Comparison of ENCODE assay signal across 19 mouse cellular contexts in the genomic region with DNA sequence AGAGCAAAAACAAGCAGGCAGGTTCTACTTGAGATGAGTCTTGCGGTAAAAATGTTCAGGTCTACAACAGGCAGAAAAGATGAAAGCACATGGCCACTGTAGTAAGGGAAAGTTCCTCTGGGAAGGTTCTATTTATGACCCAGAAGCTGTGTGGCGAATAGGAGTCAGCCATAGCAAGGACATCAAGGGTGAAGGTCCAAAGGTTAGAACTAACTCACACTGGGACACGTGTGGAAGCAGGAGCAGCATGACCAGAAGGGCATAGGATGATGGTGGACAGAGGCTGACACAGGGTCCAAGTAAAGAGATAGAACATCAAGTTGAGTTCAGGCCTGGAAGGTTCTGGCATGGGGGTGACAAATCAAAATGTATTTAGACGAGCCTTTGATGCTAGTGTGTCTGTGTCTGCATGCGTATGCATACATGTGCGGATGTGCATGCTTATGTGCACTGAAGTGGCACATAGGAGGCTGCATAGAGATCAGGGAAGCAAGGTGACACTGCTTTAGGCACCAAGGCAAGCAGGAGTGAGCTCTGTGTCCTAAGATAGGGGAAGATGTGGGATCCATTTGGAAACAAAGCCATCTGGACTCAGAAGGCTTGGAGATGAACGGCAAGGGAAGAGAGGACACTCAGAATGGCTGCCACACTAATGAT. TPM values are rescaled to one million over a fixed set of nuclear protein-coding genes. Genes with fewer than 3 reads are reported as not detected.
DNase-seq lines count a peak whose midpoint lies in the region; ATAC-seq lines count a peak whose summit lies in the region.
"Had no signal": no experiment of that assay in that cellular context is flagged by ENCODE, and none has a peak within 500 bp of the region (broad histone marks: within the 10 kb centered on the region; RNA-seq: fewer than 3 reads in every experiment).

No protein-coding gene starts in this region.

- H3K4me3 ChIP-seq in heart, embryonic 12.5 days = no peak overlapping the region
- no peak overlapping the region for H3K4me3 ChIP-seq in midbrain, embryonic 10.5 days
- H3K4me3 ChIP-seq in midbrain, embryonic 14.5 days (replicated peaks; ENCODE audit: low read depth, low read length) = no peak overlapping the region
- 0 out of 2 replicates have a peak overlapping the region, but pooled peaks have one; percentile 8 for H3K4me3 ChIP-seq in liver, embryonic 12.5 days
- H3K4me3 ChIP-seq: embryonic facial prominence, embryonic 13.5 days; forebrain, embryonic 12.5 days; limb, embryonic 13.5 days had no signal

- DNase-seq in heart, postnatal 4 days = no peak
- no peak for DNase-seq in midbrain, embryonic 10.5 days (ENCODE audit: low spot score)
- no peak for DNase-seq in midbrain, embryonic 14.5 days
- DNase-seq in yolk sac, embryonic 10.5 days (ENCODE audit: low spot score) = peak; percentile 48
- no peak for DNase-seq in left cerebral cortex, adult 11 months (ENCODE audit: low spot score)
- DNase-seq in right cerebral cortex, postnatal 10 days (ENCODE audit: low spot score in 2 of 2) = no peak
- DNase-seq: B cell, adult 2 months; cerebellum, adult 11 months; heart, postnatal 36 days; kidney, adult 11 months; kidney, postnatal 4 days; layer of hippocampus, postnatal 36 days; right cerebral cortex, postnatal 25 days had no signal

- WGBS in heart, embryonic 12.5 days = 78% methylated on average over 7 of the region's 7 CpGs
- WGBS in midbrain, embryonic 10.5 days = 91% methylated on average over 7 of the region's 7 CpGs
- 92% methylated on average over 7 of the region's 7 CpGs for WGBS in midbrain, embryonic 14.5 days
- 57% methylated on average over 7 of the region's 7 CpGs for WGBS in liver, embryonic 12.5 days (ENCODE audit: insufficient replicate concordance)

- peak overlapping the region; percentile 37 for H3K27ac ChIP-seq in heart, embryonic 12.5 days (ENCODE audit: poor library complexity, severe bottlenecking)
- peak overlapping the region; percentile 29 for H3K27ac ChIP-seq in midbrain, embryonic 10.5 days (replicated peaks)
- H3K27ac ChIP-seq in midbrain, embryonic 14.5 days (replicated peaks; ENCODE audit: low read depth, low read length) = no peak overlapping the region
- H3K27ac ChIP-seq in liver, embryonic 12.5 days = peak overlapping the region; percentile 99
- H3K27ac ChIP-seq: embryonic facial prominence, embryonic 13.5 days; forebrain, embryonic 12.5 days; limb, embryonic 13.5 days had no signal

- H3K9ac ChIP-seq in heart, embryonic 12.5 days = no peak overlapping the region
- H3K9ac ChIP-seq in midbrain, embryonic 14.5 days (replicated peaks; ENCODE audit: low read length) = no peak overlapping the region
- peak overlapping the region; percentile 71 for H3K9ac ChIP-seq in liver, embryonic 12.5 days
- H3K9ac ChIP-seq: embryonic facial prominence, embryonic 13.5 days; forebrain, embryonic 12.5 days; limb, embryonic 13.5 days had no signal

- ATAC-seq in heart, embryonic 12.5 days (ENCODE audit: insufficient number of reproducible peaks, low FRiP score) = peak; percentile 20
- no peak for ATAC-seq in midbrain, embryonic 14.5 days (ENCODE audit: low FRiP score, low TSS enrichment)
- peak; percentile 66 for ATAC-seq in liver, embryonic 12.5 days
- ATAC-seq: midbrain, embryonic 16.5 days had no signal

- H3K27me3 ChIP-seq in heart, embryonic 12.5 days (replicated peaks) = no peaks in the 10 kb centered on the region
- no peaks in the 10 kb centered on the region for H3K27me3 ChIP-seq in midbrain, embryonic 10.5 days (ENCODE audit: low read depth, poor library complexity, severe bottlenecking)
- no peaks in the 10 kb centered on the region for H3K27me3 ChIP-seq in midbrain, embryonic 14.5 days (ENCODE audit: control insufficient read depth, insufficient read depth, low read length)
- no peaks in the 10 kb centered on the region for H3K27me3 ChIP-seq in liver, embryonic 12.5 days (replicated peaks)
- H3K27me3 ChIP-seq: embryonic facial prominence, embryonic 13.5 days; forebrain, embryonic 12.5 days; limb, embryonic 13.5 days had no signal

- peaks cover 41% of the 10 kb centered on the region for H3K4me1 ChIP-seq in heart, embryonic 12.5 days (replicated peaks)
- H3K4me1 ChIP-seq in midbrain, embryonic 10.5 days = peaks cover 31% of the 10 kb centered on the region
- peaks cover 27% of the 10 kb centered on the region for H3K4me1 ChIP-seq in midbrain, embryonic 14.5 days (ENCODE audit: control insufficient read depth, insufficient read depth, low read length)
- peaks cover 91% of the 10 kb centered on the region for H3K4me1 ChIP-seq in liver, embryonic 12.5 days

- no peaks in the 10 kb centered on the region for H3K36me3 ChIP-seq in heart, embryonic 12.5 days
- H3K36me3 ChIP-seq in midbrain, embryonic 10.5 days = no peaks in the 10 kb centered on the region
- H3K36me3 ChIP-seq in midbrain, embryonic 14.5 days (ENCODE audit: control insufficient read depth, insufficient read depth, low read length) = no peaks in the 10 kb centered on the region
- no peaks in the 10 kb centered on the region for H3K36me3 ChIP-seq in liver, embryonic 12.5 days
- H3K36me3 ChIP-seq: embryonic facial prominence, embryonic 13.5 days; forebrain, embryonic 12.5 days; limb, embryonic 13.5 days had no signal

- no peak overlapping the region for H3K4me2 ChIP-seq in heart, embryonic 12.5 days
- H3K4me2 ChIP-seq in midbrain, embryonic 14.5 days (ENCODE audit: low read length) = no peak overlapping the region
- H3K4me2 ChIP-seq in liver, embryonic 12.5 days = peak overlapping the region; percentile 60
- H3K4me2 ChIP-seq: embryonic facial prominence, embryonic 13.5 days; forebrain, embryonic 12.5 days; limb, embryonic 13.5 days had no signal

- H3K9me3 ChIP-seq in heart, embryonic 12.5 days (replicated peaks) = no peaks in the 10 kb centered on the region
- H3K9me3 ChIP-seq in midbrain, embryonic 10.5 days (replicated peaks) = no peaks in the 10 kb centered on the region
- H3K9me3 ChIP-seq in midbrain, embryonic 14.5 days (ENCODE audit: control insufficient read depth, low read length) = no peaks in the 10 kb centered on the region
- H3K9me3 ChIP-seq in liver, embryonic 12.5 days (replicated peaks) = no peaks in the 10 kb centered on the region
- H3K9me3 ChIP-seq: embryonic facial prominence, embryonic 13.5 days; forebrain, embryonic 12.5 days; limb, embryonic 13.5 days had no signal

RNA-seq across cellular contexts. Expression of a gene that starts 28.7 kb away (rescaled TPM):
- 13.6 and 16.0 TPM in 2 replicates for polyA plus RNA-seq in heart, embryonic 12.5 days (2016; fragmentation: Nextera tagmentation; extraction: Ambion mirVana)
- total RNA-seq in heart, postnatal 4 days (2021) = 10 to 100 TPM; 63.1 to 71.0 TPM
- polyA plus RNA-seq in midbrain, embryonic 10.5 days (2016; fragmentation: Nextera tagmentation; extraction: Ambion mirVana) = 3.5 and 5.6 TPM in 2 replicates
- polyA plus RNA-seq in midbrain, embryonic 14.5 days (2014; fragmentation: Nextera tagmentation; extraction: Ambion mirVana) = 32.2 and 34.5 TPM in 2 replicates
- polyA plus RNA-seq in liver, embryonic 12.5 days (2016; fragmentation: Nextera tagmentation; extraction: Ambion mirVana) = 21.5 and 24.7 TPM in 2 replicates
